Mouse (Mus musculus) embryonic stem cell, embryonic (primary cell): ENCODE measurements at regions not wholly inside any gene's neighbourhood (a gene's known extent, or its start where the extent isn't known, plus 50 kb on each side); places are given as distances from the start of the nearest gene placed in this dataset.

Experiments
- CTCF ChIA-PET, 4 experiments: fragments of 300-600 bp in 2 of 4; fragments of 350-600 bp in 2 of 4; sonication (Branson Sonifier 250); formaldehyde crosslinking; loops; one replicate each; lab custom pipeline; 2022; ENCODE audit warnings: inconsistent platforms in 2 of 4; lab: Charles Lee
- POLR2A ChIA-PET, 4 experiments: fragments of 300-600 bp in 2 of 4; fragments of 350-600 bp in 2 of 4; sonication (Branson Sonifier 250); formaldehyde crosslinking; loops; one replicate each; lab custom pipeline; 2022; ENCODE audit warnings: antibody characterized with exemption in 4 of 4, inconsistent platforms in 1 of 4; lab: Charles Lee

GRCm38 (mm10) chr12:35329699-35330098 is 205.1 kb downstream of the Ahr start:
- ChIA-PET POLR2A (interaction anchor here in 1 of 4 experiments (1.6 kb wide), 1 partner anchor 18 kb away, joined by 3 read pairs; no protein-coding TSS in a partner anchor), CTCF (no interaction called here)

DNA sequence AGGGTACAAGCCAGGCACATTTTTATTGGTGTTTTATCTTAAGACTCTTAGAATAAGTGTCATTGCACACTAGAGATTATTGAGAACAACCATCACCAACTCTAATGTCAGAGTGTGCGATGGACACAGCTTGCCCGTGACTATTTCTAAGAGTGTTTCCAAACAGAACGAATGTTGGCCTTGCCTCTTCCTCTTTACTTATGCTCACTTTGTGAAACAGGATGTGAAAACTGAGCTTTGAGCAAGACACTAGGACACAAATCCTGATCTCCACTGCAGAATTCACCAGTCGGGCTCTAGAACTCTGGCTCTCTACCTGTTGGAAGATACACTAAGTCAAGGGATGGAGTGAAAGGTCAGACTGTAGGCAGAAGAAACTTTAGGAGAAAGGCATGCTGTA is 215.3 kb downstream of the Ahr start:
- CTCF ChIA-PET = interaction anchor here in 1 of 4 experiments (0.7 kb wide), 1 partner anchor 28 kb away, joined by 3 read pairs; no protein-coding TSS in a partner anchor
- POLR2A ChIA-PET = no interaction called here

DNA sequence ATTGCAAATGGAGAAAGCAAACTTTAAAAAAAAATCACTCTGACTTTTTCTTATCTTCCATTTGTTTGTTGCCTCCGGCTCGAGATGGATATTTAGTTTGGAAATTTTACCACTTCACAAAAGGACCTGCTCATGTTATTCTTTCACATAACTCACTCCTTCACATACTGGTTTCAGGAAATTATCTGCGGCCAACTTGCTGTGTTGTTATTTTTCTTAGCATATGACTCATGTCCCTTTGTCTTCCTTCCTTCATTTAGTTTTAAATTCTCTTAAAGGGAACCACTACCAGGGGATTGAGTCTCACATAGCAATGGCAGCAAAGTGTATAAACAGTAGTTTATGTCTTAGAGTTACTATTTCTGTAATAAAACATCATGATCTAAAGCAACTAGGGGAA is 217.8 kb downstream of the Ahr start:
- ChIA-PET POLR2A (no interaction called here), CTCF (no interaction called here)

DNA sequence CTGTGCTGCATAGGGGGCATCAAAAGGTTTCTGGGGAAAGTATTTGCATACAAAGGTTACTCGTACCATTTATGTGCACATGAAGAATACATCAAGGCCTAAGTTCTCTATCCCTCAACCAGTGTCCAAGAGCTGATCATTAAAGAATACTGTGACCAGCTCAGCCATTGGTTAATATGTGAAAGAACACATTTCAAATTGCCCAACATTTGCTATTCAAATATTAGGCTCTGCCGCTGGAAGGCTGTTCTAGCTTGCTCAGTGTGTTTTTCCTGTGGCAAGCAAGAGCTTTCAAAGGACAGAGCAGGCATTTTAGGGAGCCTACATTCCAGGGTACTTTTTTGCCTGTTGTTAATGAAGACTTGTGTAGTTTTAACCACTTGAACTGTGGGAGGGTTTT is 220.8 kb downstream of the Ahr start:
- CTCF ChIA-PET = no interaction called here
- POLR2A ChIA-PET = no interaction called here

GRCm38 (mm10) chr12:35313191-35313925 is 221.5 kb downstream of the Ahr start:
- ChIA-PET CTCF (no interaction called here), POLR2A (no interaction called here)

- POLR2A ChIA-PET = no interaction called here
- CTCF ChIA-PET = interaction anchor here in 3 of 4 experiments (0.7 to 1.2 kb wide), 4 partner anchors 366 to 796 kb away, joined by 3 to 9 read pairs (median 4); no protein-coding TSS in a partner anchor
Observed at GRCm38 (mm10) chr12:35308537-35308936, 226.3 kb downstream of the Ahr start.

DNA sequence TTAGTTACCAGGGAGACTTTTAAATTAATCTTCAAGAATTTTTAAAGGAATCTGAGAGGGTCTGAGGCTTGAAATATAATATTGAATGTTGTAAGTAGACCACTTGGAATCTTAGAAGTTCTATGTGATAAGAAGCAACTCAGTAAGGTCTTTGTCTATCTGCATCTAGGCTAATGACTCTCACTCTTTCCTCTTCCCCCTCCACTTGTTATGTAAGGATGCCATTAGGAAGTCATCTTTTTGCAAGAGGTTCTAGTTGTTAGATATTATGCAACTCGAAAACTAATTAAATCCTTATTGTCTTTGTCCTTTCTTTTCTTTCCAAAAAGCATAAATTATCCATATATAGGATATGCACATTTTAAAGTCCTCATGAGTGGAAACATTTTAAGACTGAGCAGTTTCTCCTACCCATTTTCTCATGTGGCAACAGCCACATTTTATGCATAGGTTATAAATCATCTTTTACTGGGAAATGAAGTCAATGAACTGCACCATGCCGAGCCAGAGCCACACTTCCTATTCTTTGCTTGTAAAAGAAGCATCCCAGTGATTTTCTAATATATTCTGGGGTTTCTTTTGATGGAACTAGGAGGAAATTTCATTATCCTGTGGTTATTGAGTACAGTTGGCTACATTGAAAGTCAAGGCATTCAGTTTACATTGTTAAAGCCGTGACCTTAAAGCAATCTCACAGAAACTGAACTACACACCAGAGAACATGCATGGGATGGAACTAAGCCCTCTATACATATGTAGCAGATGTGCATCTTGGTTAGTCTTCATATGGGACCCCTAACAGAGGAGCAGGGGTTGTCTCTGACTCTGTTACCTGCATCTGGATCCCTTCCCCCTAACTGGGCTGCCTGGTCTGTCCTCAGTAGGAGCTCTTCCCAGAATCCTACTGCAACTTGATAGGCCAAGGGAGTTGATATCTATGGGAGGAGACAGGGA is 230.8 kb downstream of the Ahr start:
- ChIA-PET POLR2A (no interaction called here), CTCF (no interaction called here)

GRCm38 (mm10) chr12:35303188-35303587 is 231.7 kb downstream of the Ahr start:
- ChIA-PET CTCF (interaction anchor here in 1 of 4 experiments (0.7 kb wide), 1 partner anchor 1969 kb away, joined by 3 read pairs; no protein-coding TSS in a partner anchor), POLR2A (no interaction called here)

GRCm38 (mm10) chr12:35294668-35295067 is 240.2 kb downstream of the Ahr start:
- ChIA-PET CTCF (no interaction called here), POLR2A (no interaction called here)

- ChIA-PET POLR2A (no interaction called here), CTCF (no interaction called here)
Observed at GRCm38 (mm10) chr12:35293566-35293965, 241.3 kb downstream of the Ahr start.

GRCm38 (mm10) chr12:35291941-35292341 is 242.9 kb downstream of the Ahr start:
- POLR2A ChIA-PET = no interaction called here
- CTCF ChIA-PET = interaction anchor here in 1 of 4 experiments (0.5 to 0.6 kb wide), 2 partner anchors 28 to 1718 kb away, joined by 3 read pairs; no protein-coding TSS in a partner anchor

DNA sequence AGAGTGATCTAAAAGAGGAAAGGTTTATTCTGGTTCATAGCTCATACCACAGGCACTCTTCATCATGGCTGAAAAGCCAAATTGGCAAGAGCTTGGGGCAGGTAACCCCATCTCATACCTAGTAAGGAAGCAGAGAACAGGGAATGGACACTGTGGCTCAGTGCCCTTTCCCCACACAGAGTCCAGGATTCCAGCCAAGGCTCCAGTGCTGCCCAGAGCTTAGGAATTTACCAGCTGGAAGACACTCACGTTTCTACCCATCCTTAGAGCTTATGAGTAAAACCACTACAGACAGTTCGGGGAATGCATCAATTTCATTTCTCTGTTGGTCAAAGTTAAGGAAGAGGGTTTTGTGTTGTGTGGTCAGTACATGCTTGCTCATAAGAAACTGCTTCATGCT is 241.0 kb downstream of the Snx13 start:
- POLR2A ChIA-PET = interaction anchor here in 1 of 4 experiments (0.6 kb wide), 1 partner anchor 246 kb away, joined by 3 read pairs; no protein-coding TSS in a partner anchor
- CTCF ChIA-PET = no interaction called here

- CTCF ChIA-PET = no interaction called here
- POLR2A ChIA-PET = no interaction called here
Observed at GRCm38 (mm10) chr12:35287570-35287969, 240.6 kb downstream of the Snx13 start.

DNA sequence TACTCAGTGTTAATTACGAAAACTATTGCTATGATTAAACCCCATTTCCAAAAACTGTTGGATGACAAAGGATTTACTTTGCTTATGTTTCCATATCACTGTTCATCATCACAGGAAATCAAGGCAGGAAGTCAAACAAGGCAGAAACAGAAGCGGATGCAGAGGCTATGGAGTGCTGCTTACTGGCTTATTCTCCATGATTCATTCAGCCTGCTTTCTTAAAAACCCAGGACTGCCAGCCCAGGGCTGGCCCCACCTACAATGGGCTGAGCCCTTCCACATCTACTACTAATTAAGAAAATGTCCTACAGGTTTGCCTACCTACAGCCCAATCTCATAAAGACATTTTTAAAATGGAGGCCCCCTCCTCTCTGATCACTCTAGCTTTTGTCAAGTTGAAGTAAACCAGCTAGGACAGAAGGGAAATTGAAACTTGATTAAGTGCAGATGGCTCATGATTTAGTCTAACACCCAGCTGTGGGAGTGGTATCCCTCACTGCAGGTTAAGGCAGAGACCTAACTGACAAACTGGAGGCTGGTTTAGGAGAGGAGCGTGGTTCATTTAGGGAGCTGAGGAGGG is 240.1 kb downstream of the Snx13 start:
- CTCF ChIA-PET = no interaction called here
- POLR2A ChIA-PET = no interaction called here

DNA sequence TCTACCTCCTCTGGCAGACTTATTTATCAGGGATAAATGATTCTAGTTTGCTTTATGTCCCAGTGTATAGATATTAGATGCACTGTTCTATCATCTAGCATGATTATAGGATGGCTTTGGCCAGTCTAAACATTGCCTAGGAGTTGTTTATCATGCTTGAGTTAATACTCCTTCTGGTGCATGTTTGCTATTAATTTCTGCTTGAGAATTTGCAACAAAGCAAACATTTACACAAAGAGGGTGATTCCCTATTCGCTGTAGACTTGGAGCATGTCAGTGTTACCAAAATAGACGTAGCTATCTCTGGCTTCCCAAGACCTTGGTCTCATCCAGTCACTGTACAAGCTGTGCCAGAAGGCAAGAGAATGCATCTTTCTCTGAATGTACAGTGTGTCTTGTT is 237.4 kb downstream of the Snx13 start:
- CTCF ChIA-PET = no interaction called here
- POLR2A ChIA-PET = interaction anchor here in 1 of 4 experiments (0.6 kb wide), 1 partner anchor 87 kb away, joined by 3 read pairs; no protein-coding TSS in a partner anchor

GRCm38 (mm10) chr12:35283925-35284324 is 236.9 kb downstream of the Snx13 start:
- ChIA-PET POLR2A (no interaction called here), CTCF (no interaction called here)

- ChIA-PET POLR2A (no interaction called here), CTCF (no interaction called here)
Observed at GRCm38 (mm10) chr12:35283407-35283806, 236.4 kb downstream of the Snx13 start.

GRCm38 (mm10) chr12:35269465-35269864 is 222.5 kb downstream of the Snx13 start:
- POLR2A ChIA-PET = no interaction called here
- CTCF ChIA-PET = no interaction called here

DNA sequence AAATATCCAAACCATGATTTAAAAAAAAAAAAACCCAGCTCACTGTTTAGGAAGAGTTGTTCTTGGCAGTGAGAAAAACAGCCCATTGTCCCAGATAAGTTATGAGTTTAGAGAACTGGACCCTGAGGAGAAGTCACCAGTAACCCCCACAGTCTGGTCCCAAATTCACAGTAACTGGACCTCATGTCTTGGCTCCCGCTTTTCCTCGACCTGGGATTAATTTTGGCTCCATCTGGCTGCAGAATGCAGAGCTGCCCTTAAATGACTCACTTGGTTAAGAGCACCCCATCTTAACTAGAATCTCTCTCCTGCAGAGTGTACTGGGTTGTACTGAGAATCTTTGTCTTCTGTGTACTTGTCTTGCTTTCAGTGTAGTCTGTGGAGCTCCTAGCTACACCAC is 221.0 kb downstream of the Snx13 start:
- POLR2A ChIA-PET = no interaction called here
- CTCF ChIA-PET = no interaction called here
